Mouse (Mus musculus): ENCODE data around the gene Spata9. TPM values are rescaled to one million over a fixed set of nuclear protein-coding genes. Genes with fewer than 3 reads are reported as not detected.
A peak's percentile ranks its signal among the peaks of the same experiment; 100 is the strongest.

The Spata9 gene
- polyA plus RNA-seq, 1 experiment from 2014 or later: 3.5 TPM

DNA sequence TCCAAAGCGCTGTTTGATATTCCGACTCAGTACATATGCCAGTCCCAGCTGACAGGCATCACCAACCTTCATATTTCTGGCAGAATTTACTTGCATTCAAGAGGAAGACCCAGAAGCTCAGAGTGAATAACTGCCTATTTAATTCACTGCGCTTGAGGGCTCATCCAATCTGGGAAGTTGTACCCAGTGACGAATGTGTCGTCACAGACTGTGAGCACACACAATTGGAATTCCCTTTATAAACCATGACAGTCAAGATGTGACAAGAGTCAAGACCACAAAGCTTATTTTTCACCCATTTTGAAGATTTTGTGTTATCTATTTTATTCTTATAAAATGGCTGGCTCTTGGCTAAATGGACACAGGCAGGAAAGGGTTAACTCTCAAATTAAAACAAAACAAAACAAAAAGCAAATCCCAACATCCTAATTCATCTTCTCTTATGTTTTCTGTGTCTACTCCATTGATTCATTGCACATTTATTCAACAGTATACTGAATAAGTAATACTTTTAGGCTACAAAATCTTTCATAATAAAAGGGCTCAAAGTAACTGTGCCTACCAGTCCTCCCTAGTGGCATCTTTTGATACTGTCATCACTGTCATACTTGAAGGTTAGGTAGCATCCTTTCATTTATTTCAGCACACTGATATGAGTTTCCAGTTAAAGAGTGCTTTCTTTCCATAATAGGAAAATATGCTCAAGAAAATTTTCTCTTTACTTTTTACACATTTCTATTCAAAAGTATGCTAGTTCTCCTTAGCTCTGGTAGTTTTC is 25.2 kb upstream of the Spata9 start:
- H3K9me3 ChIP-seq (ENCODE audit: control insufficient read depth, low read length): no peaks in the 10 kb centered on the region
- peaks cover 21% of the 10 kb centered on the region for H3K4me1 ChIP-seq (ENCODE audit: control insufficient read depth, insufficient read depth, low read length)
- no peaks in the 10 kb centered on the region for H3K27me3 ChIP-seq (ENCODE audit: control insufficient read depth, insufficient read depth, low read length)
- peaks cover 16% of the 10 kb centered on the region for H3K36me3 ChIP-seq (ENCODE audit: control insufficient read depth, insufficient read depth, low read length)
- 0 out of 2 replicates have a peak, but pooled peaks have one; percentile 23 for ATAC-seq (ENCODE audit: low FRiP score, low TSS enrichment)
- no peak overlapping the region for H3K9ac ChIP-seq (replicated peaks; ENCODE audit: low read length)
- 47% methylated on average over 5 of the region's 5 CpGs for WGBS
- no peak overlapping the region for H3K27ac ChIP-seq (replicated peaks; ENCODE audit: low read depth, low read length)
- peak overlapping the region; percentile 25 for H3K4me3 ChIP-seq (replicated peaks; ENCODE audit: low read depth, low read length)
- peak overlapping the region; percentile 51 for H3K4me2 ChIP-seq (ENCODE audit: low read length)
- peak; percentile 65 for DNase-seq

DNA sequence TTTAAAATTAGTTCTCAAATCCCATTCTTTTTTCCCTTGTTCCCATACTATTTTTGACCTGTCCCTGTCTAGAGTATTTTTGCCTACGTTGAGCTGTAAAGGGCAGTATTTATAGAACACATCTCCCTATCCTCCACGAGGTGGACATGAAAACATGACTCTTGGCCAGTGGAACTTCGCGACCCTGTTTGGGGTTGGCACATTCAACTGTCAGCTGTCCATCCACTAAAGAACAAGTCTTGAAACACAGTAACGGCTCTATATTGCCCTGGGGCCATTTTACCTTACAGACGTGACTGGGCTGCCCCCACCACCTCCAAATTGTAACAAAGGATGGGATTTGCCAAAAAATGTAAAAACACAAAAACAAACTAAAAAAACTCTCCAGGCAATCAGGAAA is 24.2 kb upstream of the Spata9 start:
- Histone ChIP-seq H3K4me3 (replicated peaks; ENCODE audit: low read depth, low read length) (peak overlapping the region; percentile 78), H3K9ac (replicated peaks; ENCODE audit: low read length) (peak overlapping the region; percentile 95), H3K27me3 (ENCODE audit: control insufficient read depth, insufficient read depth, low read length) (no peaks in the 10 kb centered on the region), H3K9me3 (ENCODE audit: control insufficient read depth, low read length) (no peaks in the 10 kb centered on the region), H3K4me2 (ENCODE audit: low read length) (peak overlapping the region; percentile 71), H3K36me3 (ENCODE audit: control insufficient read depth, insufficient read depth, low read length) (peaks cover 13% of the 10 kb centered on the region), H3K27ac (replicated peaks; ENCODE audit: low read depth, low read length) (peak overlapping the region; percentile 99), H3K4me1 (ENCODE audit: control insufficient read depth, insufficient read depth, low read length) (peaks cover 21% of the 10 kb centered on the region)
- DNase-seq: peak; percentile 68
- peak; percentile 21 for ATAC-seq (ENCODE audit: low FRiP score, low TSS enrichment)
- under 1% methylated on average over 6 of the region's 6 CpGs for WGBS

DNA sequence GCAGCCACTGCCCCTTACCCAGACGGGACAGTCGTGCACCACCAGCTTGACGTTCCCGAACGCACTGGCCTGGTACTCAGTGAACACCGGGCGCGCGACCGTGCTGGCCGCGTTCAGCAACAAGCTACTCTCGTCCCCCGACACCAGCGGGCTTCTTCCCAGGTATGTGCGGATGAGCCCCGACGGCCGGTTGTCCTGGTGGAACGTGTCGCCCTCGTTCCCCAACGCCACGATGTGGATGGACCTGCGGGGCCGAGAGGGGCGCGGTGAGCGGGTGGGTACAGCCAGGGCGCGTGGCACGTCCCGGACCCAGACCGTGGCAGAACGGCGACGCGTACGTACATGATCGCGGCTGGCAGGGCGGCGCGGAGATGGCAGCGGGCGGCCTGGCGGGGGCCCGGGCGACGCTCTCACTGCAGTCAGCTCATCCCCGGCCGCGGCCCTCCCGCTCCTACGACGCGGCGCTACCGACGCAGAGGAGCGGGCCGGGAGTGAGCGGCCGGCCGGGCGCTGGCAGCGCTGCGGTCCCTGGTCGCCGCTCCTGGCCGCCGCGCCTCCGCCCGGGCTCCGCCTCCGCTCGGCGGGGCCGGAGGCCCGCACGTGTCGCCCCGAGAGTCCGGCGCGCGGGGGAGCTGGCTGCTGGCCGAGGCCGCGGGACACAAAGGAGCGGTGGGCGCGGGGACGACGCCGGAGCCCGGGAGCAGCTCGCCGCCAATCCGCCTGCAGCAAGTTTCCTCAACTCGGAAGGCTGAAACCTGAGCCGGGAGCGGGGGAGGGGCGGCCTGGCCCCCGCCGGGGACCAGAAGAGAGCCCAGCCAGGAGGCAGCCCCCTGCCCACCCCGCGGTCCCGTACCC is 23.5 kb upstream of the Spata9 start, which contains the start of gene Rhobtb3:
Gene Rhobtb3 (minus strand): TSS at position 737 of the 855 bp plus-strand sequence.
- peak within 1 kb of the TSS; percentile 99 for H3K27ac ChIP-seq (replicated peaks; ENCODE audit: low read depth, low read length)
- H3K4me3 ChIP-seq (replicated peaks; ENCODE audit: low read depth, low read length): peak within 1 kb of the TSS; percentile 78
- H3K4me2 ChIP-seq (ENCODE audit: low read length): peak within 1 kb of the TSS; percentile 71
- peaks cover 21% of the 10 kb centered on the region for H3K4me1 ChIP-seq (ENCODE audit: control insufficient read depth, insufficient read depth, low read length)
- DNase-seq: peak; percentile 92
- peak; percentile 88 for ATAC-seq (ENCODE audit: low FRiP score, low TSS enrichment)
- H3K9ac ChIP-seq (replicated peaks; ENCODE audit: low read length): peak within 1 kb of the TSS; percentile 95
- under 1% methylated on average over 108 of the region's 110 CpGs for WGBS
- H3K36me3 ChIP-seq (ENCODE audit: control insufficient read depth, insufficient read depth, low read length): peaks cover 6% of the 10 kb centered on the region
- no peaks in the 10 kb centered on the region for H3K9me3 ChIP-seq (ENCODE audit: control insufficient read depth, low read length)
- H3K27me3 ChIP-seq (ENCODE audit: control insufficient read depth, insufficient read depth, low read length): no peaks in the 10 kb centered on the region

DNA sequence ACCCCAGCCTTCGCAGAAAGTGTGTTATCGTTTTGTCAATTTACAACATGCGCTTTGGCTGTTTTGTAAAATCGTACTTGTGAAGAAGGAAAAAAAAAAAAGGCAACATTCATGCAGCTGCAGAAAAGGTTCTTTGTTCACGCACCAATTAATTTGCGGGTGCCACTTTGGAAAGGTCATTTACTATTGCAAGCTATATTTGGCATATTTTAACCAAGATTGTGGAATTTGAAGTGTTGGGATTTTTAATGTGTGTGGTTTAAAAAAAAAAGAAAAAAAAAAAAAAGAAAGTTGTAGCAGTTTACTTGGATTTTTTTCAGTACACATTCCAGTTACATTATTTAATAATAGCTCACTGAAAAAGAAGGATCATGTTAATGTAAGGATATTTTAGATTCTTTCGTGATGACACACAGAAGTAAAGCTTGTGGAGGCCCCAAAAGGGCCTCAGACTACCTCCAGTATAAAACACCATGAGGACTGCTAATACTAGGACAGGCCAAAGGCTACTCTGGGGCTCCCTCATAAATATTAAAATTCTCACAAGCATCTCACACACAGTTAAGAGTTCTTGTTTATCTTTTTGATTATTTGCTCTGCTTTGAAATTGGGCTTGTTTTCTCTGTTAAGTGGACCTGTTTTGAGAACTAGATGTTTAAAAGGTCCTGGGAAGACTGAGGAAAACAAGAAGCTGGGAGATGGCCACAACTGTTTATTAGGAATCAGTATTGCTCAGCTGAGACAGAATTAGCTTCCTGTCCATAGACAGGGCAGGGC is 22.7 kb upstream of the Spata9 start:
- Histone ChIP-seq H3K4me3 (replicated peaks; ENCODE audit: low read depth, low read length) (peak overlapping the region; percentile 78), H3K9ac (replicated peaks; ENCODE audit: low read length) (peak overlapping the region; percentile 95), H3K27me3 (ENCODE audit: control insufficient read depth, insufficient read depth, low read length) (no peaks in the 10 kb centered on the region), H3K36me3 (ENCODE audit: control insufficient read depth, insufficient read depth, low read length) (no peaks in the 10 kb centered on the region), H3K4me2 (ENCODE audit: low read length) (peak overlapping the region; percentile 71), H3K27ac (replicated peaks; ENCODE audit: low read depth, low read length) (peak overlapping the region; percentile 99), H3K9me3 (ENCODE audit: control insufficient read depth, low read length) (no peaks in the 10 kb centered on the region), H3K4me1 (ENCODE audit: control insufficient read depth, insufficient read depth, low read length) (peaks cover 21% of the 10 kb centered on the region)
- WGBS: under 1% methylated on average over 7 of the region's 7 CpGs
- ATAC-seq (ENCODE audit: low FRiP score, low TSS enrichment): no peak
- DNase-seq: peak; percentile 48

DNA sequence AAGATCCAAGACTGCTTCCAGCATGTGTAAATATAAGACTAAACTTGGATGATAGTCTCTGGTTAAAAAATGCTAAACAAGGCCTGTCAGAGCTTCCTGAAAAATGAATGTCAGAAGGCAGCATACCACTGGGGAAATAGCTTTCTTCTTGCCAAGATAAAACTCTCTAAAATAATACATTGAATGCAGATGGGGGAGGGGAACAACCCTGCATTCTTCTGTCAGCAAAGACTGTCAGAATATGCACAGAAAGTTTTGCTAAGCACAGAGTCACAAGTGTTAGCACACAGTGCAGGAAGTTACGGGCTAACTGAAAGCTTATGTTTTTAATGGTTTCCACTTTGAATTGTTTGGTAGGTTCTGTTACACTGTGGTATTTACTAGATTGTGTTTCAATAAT is 16.7 kb upstream of the Spata9 start:
- Histone ChIP-seq H3K27me3 (ENCODE audit: control insufficient read depth, insufficient read depth, low read length) (no peaks in the 10 kb centered on the region), H3K4me3 (replicated peaks; ENCODE audit: low read depth, low read length) (no peak overlapping the region), H3K4me2 (ENCODE audit: low read length) (no peak overlapping the region), H3K36me3 (ENCODE audit: control insufficient read depth, insufficient read depth, low read length) (no peaks in the 10 kb centered on the region), H3K4me1 (ENCODE audit: control insufficient read depth, insufficient read depth, low read length) (no peaks in the 10 kb centered on the region), H3K27ac (replicated peaks; ENCODE audit: low read depth, low read length) (no peak overlapping the region), H3K9ac (replicated peaks; ENCODE audit: low read length) (no peak overlapping the region), H3K9me3 (ENCODE audit: control insufficient read depth, low read length) (no peaks in the 10 kb centered on the region)
- ATAC-seq (ENCODE audit: low FRiP score, low TSS enrichment) (no peak), DNase-seq (no peak)
- 57% methylated on average over 1 of the region's 1 CpGs for WGBS

DNA sequence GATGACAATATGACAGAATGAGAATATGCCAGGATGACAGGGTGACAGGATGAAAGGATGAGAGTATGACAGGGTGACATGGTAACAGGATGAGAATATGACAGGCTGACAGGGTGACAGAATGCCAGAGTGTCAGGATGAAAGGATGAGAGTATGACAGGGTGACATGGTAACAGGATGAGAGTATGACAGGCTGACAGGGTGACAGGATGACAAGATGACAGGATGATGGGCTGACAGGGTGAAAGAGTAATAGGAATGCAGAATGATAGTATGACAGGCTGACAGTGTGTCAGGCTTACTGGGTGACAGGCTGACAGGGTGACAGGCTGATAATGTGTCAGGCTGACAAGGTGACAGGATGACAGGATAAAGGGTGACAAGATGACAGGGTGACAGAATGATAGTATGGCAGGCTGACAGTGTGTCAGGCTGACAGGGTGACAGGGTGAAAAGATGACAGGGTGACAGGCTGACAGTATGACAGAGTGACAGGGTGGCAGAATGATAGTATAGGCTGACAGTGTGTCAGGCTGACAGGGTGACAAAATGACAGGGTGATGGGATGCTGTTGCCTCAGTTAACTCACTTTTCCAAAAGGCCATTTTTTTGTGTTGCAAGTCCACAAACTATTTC is 11.5 kb upstream of the Spata9 start:
- ATAC-seq (ENCODE audit: low FRiP score, low TSS enrichment): no peak
- Histone ChIP-seq H3K9ac (replicated peaks; ENCODE audit: low read length) (no peak overlapping the region), H3K27me3 (ENCODE audit: control insufficient read depth, insufficient read depth, low read length) (no peaks in the 10 kb centered on the region), H3K9me3 (ENCODE audit: control insufficient read depth, low read length) (no peaks in the 10 kb centered on the region), H3K4me1 (ENCODE audit: control insufficient read depth, insufficient read depth, low read length) (no peaks in the 10 kb centered on the region), H3K4me2 (ENCODE audit: low read length) (no peak overlapping the region), H3K36me3 (ENCODE audit: control insufficient read depth, insufficient read depth, low read length) (no peaks in the 10 kb centered on the region), H3K27ac (replicated peaks; ENCODE audit: low read depth, low read length) (no peak overlapping the region), H3K4me3 (replicated peaks; ENCODE audit: low read depth, low read length) (no peak overlapping the region)
- DNase-seq: no peak

DNA sequence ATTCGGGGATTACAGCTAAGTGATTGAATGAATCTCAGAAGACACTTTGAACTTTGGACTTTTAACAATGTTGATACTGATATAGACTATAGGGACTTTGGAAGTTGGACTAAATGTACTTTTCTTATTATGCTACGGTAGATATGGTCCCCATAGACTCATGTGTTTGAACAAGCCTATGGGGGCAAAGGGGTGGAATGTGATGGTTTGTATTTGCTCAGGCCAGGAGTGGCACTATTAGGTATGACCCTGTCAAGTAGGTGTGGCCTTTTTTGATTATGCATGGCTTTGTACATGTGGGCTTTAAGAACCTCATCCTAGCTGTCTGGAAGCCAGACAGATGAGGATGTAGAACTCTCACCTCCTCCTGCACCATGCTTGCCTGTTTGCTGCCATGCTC is 7.5 kb downstream of the Spata9 start:
- Histone ChIP-seq H3K27ac (replicated peaks; ENCODE audit: low read depth, low read length) (no peak overlapping the region), H3K4me1 (ENCODE audit: control insufficient read depth, insufficient read depth, low read length) (no peaks in the 10 kb centered on the region), H3K9me3 (ENCODE audit: control insufficient read depth, low read length) (no peaks in the 10 kb centered on the region), H3K4me2 (ENCODE audit: low read length) (no peak overlapping the region), H3K9ac (replicated peaks; ENCODE audit: low read length) (no peak overlapping the region), H3K36me3 (ENCODE audit: control insufficient read depth, insufficient read depth, low read length) (no peaks in the 10 kb centered on the region), H3K4me3 (replicated peaks; ENCODE audit: low read depth, low read length) (no peak overlapping the region), H3K27me3 (ENCODE audit: control insufficient read depth, insufficient read depth, low read length) (no peaks in the 10 kb centered on the region)
- no peak for DNase-seq
- WGBS: 82% methylated on average over 2 of the region's 2 CpGs
- ATAC-seq (ENCODE audit: low FRiP score, low TSS enrichment): no peak

DNA sequence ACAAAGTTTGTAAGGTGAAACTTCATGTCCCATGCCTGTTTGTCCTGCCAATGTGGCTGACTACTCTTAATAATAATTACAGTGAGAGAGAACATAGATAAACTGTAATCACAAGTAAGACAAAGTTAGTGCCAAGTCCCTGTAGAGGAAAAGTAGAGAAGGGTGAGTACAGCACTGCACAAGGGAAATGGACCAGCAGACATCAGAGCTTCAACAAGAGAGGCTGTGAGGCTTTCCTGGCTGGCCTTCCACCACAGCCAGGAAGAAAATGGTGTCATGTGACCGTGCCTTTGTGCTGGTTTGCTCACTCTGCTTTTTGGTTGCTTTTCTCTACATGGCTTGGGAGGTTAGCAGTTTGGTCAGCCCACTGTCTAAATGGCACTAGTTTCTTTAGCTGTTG is 8.7 kb downstream of the Spata9 start:
- 48% methylated on average over 1 of the region's 1 CpGs for WGBS
- DNase-seq: no peak

More for the DNA sequence above, 8.7 kb downstream of the Spata9 start:
- Histone ChIP-seq H3K36me3 (ENCODE audit: control insufficient read depth, insufficient read depth, low read length) (no peaks in the 10 kb centered on the region), H3K9ac (replicated peaks; ENCODE audit: low read length) (no peak overlapping the region), H3K27me3 (ENCODE audit: control insufficient read depth, insufficient read depth, low read length) (no peaks in the 10 kb centered on the region), H3K27ac (replicated peaks; ENCODE audit: low read depth, low read length) (no peak overlapping the region), H3K9me3 (ENCODE audit: control insufficient read depth, low read length) (no peaks in the 10 kb centered on the region), H3K4me3 (replicated peaks; ENCODE audit: low read depth, low read length) (no peak overlapping the region), H3K4me1 (ENCODE audit: control insufficient read depth, insufficient read depth, low read length) (no peaks in the 10 kb centered on the region), H3K4me2 (ENCODE audit: low read length) (no peak overlapping the region)
- ATAC-seq (ENCODE audit: low FRiP score, low TSS enrichment): no peak

Data from midbrain, embryonic 14.5 days (tissue).